Mouse (Mus musculus) v-Abl transformed pro-B cells (cell line): ENCODE measurements around the gene Crtc3.

Experiments used
- in situ Hi-C, 2 experiments: fragments of 400-800 bp; cut with MboI; formaldehyde crosslinking; loops; one replicate each; pipeline ENCODE4 v1.15.1; 2025; ENCODE audit not compliant: unreplicated experiment in 2 of 2

Crtc3 gene

DNA sequence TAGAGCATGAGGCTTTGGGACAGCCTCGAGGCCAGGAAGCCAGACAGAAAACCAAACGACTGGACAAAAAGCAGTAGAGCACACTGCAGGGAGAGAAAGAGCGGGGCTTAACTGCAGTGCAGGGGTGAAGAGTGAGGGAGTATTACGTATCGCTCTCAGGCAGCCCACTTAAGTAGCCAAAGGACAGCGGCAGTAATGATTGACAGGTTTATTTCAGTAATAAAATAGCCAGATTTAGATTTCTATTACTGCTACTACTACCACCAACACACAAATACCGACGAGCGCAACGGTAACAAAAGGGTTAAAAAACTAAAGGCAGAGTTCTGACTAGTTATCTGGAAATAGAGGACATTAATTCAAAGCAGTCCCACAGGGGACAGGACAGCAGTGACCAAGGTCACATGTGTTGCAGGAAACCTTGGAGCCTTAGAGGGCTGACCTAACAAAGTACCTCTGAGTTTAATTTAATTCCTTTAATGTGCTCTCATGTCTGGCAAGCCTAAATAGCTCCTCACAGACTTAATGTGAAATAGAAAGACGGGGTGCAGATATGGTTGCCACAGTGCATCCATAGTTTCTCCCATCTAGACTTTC lies 76.4 kb downstream of the Crtc3 start:
- in situ Hi-C loops: no loop called here

DNA sequence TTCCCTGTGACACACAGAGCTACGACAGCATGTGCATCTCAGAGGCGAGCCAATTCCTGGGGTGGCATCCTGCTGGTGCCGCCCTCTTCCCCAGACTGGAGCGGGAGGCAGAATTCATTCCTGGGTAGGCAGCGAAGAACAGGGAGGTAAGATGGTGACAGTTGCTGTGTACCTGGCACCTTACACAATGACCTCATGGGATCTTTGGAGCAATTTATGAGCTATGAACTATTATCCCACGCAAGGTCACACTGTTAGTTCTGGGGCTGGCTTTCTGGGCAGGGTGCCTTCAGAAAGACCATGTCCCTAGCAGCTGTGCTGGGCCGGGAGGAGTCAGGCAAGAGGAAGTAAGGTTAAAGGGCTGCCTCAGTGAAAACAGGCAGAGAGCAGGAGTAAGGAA lies 77.0 kb downstream of the Crtc3 start:
- in situ Hi-C loops: no loop called here

DNA sequence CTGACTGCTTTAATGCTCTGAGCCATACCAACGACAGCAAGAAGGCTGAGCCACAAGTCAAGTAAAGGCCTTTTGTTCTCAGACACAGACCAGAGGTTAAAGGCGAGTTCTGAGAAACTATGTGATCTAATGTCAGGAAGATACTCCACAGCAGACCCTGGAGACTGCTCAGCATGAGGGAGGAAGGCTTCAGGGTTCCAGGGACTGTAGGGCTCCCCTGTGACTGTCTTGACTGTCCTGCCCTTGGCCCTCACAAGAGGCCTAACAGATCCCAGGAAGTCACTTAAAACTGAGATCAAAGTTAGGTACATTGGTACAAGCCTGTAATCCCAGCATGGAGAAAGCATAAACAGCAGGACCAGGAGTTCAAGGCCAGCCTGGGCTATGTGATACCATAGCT lies 81.2 kb downstream of the Crtc3 start:
- in situ Hi-C loops: no loop called here

DNA sequence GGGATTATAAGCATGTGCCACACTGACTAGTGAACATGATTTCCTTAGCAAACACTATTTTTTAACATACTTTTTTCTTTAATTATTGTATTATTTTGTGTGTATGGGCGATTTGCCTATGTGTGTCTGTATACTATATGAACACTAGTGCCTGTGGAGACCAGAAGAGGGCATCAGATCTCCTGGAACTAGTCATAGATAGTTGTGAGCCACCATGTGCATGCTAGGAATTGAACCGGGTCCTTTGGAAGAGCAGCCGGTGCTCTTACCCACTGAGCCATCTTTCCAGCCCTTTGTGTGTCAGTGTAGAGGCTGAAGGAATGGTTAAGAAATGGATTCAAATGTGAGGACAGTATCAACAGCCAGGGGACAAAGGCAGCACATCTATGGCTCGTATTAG lies 82.2 kb downstream of the Crtc3 start:
- in situ Hi-C loops: no loop called here

DNA sequence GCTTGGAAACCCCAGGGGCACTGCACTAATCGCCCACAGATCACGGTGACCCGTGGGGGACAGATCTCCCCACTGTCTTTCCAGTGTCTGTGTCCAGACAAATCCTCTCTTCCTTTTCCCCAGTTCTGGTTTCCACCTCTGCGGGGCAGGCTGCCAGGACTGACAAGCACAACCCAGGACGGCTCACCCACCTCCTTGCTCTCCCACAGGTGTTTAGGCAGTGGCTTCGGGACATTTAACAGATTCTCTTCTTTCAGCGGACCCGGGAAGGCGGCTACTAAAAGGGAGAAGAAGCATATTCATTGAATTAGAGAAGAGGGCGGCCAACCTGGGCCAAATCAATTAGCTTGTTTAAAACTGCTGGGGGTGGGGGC lies 83.1 kb downstream of the Crtc3 start:
- in situ Hi-C loops: no loop called here

DNA sequence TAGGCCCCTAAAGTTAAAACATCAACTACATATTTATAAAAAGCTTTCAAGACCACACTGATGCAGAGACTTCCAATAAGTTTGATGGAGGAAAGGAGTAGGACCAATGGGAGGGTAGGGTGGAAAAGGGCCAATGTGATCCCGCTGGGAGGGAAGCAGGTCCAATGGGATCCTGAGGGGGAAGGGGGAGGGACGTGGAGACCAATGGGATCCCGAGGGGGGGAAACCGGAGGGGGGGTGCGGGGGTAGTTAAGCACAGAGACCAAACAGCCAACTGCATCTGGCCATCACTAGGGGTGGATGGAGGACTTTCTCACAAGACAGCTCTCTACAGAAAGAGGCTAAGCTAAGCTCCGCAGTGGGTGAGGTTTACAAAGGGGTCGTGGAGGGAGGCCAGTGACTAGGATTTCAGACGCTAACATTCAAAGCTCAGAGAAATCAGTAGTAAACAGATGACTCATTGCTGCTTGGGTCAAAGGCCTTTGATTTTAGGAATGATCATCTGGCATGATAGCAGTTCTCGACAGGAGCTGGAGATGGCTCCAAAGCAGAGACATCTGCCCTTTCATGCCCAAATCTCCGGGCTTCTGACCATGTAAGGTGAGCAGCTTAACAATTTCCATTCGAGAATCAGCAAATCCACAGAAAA lies 83.6 kb downstream of the Crtc3 start:
- in situ Hi-C loops: loop anchor here in 1 of 2 experiments (5.0 kb wide), 1 partner anchor 72 kb away; no protein-coding TSS in a partner anchor

DNA sequence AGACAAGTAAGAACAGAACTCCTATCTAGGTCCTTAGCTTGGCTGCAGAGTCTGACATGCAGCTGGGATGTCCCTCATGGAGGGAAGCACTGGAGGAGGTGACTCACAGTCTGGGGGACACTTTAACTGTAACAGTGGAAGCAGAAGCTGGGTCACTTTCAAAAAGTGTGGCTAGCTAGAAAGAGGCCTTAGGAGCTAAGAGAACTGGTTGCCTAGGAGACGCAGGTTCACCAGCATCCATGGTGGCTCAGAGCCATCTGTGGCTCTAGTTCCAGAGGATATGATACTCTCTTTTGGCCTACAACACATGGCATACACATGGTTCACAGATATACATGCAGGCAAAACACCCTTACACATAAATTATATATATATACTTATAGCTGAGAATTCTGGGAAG lies 86.1 kb downstream of the Crtc3 start:
- in situ Hi-C loops: loop anchor here in 1 of 2 experiments (5.0 kb wide), 1 partner anchor 75 kb away; no protein-coding TSS in a partner anchor

DNA sequence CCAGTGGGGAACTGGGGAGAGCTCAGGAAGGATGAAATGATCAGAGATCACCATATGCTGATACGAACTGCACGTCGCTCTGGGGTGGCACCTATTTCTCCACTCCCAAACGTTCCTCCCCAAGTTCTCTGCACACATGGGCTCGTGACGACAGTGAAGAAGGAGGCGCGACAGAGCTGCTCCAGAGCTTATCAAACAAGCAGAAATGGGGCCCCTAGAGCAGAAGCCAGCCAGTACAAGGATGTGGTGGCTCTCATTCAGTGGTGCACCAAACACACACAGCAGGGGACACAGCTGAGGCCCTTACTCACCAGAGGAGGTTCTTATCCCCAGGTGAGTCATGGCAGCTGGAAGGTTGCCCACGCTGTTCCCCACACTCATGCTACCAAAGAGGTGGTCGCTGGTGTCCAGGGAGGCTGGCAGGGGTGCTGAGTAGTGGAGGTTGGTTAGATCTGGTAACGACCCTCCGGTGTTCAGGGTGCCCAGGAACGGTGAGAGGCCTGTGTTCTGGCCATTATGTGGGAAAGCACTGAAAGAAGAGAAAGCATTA lies 90.2 kb downstream of the Crtc3 start:
- in situ Hi-C loops: loop anchor here in 1 of 2 experiments (5.0 to 25.0 kb wide), 3 partner anchors 39 to 461 kb away; no protein-coding TSS in a partner anchor

DNA sequence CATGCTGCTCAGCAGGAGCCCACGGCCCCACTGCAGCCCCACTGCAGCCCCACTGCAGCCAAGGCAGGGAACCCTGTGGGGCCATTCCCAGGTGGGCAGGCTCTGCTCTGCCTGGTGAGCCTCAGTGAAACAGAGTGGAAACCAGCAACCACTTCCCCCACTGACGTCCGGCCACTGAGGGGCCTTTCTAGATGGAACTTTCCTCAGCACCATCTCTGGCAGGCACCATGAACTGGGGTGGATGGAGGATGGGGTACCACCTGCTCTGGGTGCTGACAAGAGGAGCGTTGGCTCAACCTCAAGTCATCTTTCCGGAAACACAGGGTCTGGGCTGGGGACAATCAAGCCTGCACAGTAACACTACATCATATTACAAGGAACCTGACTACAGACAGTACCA lies 90.8 kb downstream of the Crtc3 start:
- in situ Hi-C loops: loop anchor here in 1 of 2 experiments (5.0 to 25.0 kb wide), 3 partner anchors 39 to 461 kb away; no protein-coding TSS in a partner anchor

DNA sequence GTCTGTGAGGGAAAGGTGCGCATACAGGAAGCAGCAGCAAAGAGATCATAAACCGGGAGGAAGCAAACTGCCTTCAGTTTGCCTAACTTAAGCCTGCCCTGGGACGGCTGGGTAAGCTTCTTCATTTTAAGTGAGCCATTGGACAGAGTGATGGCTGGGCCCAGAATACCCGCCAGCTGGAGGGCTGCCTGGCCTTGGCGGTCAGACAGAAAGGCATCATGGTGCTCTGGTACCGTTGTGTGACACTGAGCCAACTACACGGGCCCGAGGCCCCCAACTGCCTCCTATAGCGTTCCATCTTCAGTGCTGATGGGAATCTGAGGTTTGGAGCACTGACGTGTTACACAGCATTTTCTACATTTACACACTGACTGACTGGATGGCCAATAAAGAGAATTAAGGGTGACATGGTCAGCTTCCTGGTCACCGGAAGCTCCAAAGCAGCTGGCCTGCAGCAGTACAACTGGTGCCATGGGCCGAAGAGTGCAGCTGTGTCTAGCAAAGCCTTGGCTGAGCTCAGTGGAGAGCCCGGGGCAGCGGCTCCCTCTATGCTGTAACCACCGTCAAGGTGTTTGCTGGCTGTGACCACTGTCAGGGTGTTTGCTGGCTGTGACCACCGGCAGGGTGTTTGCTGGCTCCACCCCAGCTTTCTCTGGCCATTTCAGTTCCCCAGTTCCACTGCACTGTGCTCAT lies 99.5 kb downstream of the Crtc3 start:
- in situ Hi-C loops: loop anchor here in 1 of 2 experiments (25.0 kb wide), 1 partner anchor 452 kb away; no protein-coding TSS in a partner anchor

DNA sequence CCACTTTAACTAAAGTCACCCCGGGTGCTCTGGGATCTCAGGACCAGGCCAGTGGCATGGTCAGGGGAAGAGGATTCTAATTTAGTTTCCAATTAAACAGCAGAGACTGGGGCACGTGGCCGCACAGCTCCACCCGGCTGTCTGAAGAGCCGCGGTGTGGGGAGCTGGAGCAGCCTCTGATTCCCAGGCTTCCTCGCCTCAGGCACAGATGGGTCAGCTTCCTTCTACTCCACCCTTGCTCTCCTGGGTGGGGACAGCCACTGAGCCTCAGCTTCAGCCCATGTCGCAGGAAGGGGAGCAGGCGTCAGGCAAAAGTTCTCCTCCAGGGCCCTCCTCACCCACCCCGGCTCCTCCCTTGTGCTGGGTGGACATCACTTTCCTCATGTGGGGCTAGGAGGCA lies 101.0 kb downstream of the Crtc3 start:
- in situ Hi-C loops: loop anchor here in 1 of 2 experiments (25.0 kb wide), 1 partner anchor 450 kb away; no protein-coding TSS in a partner anchor

DNA sequence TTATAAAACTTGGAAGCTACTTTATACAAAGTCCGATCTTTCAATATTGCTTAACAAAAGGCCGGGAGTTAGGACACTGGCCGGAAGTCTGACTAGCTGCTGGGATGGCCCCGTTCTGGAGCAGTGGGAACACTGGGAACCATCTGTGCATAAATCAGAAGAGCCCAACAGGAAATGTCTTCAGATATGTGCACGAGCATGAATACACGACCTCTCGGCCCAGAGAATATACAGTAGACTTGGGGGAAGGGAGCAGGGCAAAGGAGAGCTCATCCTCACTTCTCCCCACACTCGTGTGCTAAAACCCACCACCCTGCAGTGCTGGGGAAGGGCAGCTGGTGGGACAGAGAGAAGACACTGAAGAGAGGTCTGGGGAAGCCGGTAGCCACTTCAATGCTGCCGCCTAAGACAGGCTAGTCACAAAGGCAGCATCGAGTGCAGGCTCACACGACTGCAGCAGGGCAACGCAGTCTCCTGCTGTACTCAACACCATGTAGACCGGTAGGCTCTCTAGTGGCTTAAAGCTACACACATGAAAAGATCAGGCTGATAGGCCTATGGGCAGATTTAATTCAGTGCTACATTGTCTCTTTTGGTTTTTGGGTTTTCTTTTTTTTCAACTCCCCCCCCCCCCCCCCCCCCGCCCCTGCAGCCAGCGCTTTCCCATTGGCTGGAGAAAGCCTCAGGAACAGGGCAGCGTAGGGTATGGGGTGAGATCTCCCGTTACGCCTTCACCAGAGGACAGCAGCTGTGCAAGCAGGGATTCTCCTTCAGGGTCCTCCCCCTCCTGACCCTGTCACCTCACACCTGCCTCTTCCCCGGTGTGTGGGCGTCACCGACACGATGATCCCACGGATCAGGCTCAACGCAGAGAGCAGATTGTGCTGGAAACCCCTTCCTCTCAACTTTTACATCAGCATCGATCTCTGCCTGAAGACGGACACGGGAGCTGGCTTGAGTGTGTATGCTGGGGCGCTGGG lies 101.7 kb downstream of the Crtc3 start:
- in situ Hi-C loops: loop anchor here in 1 of 2 experiments (25.0 kb wide), 1 partner anchor 450 kb away; no protein-coding TSS in a partner anchor

DNA sequence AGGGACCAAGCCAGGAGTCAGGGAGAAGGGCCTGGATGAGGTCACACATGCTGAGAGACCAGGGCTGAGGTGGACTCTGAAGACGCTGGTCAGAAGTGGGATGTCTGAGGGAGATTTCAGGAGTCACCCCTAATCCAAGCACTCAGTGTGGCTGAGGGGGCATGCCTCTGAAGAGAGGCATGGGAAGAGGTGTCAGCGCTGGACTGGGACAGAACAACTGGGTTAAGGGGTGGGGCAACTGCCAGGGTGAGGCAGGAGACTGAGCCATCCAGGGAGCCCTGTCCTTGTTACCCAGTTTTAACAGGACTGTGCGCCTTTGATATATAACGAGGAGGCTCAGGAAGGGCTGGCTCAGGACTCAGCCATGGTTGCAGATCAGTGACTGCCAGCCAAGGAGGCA lies 102.5 kb downstream of the Crtc3 start:
- in situ Hi-C loops: loop anchor here in 1 of 2 experiments (25.0 kb wide), 1 partner anchor 449 kb away; no protein-coding TSS in a partner anchor

DNA sequence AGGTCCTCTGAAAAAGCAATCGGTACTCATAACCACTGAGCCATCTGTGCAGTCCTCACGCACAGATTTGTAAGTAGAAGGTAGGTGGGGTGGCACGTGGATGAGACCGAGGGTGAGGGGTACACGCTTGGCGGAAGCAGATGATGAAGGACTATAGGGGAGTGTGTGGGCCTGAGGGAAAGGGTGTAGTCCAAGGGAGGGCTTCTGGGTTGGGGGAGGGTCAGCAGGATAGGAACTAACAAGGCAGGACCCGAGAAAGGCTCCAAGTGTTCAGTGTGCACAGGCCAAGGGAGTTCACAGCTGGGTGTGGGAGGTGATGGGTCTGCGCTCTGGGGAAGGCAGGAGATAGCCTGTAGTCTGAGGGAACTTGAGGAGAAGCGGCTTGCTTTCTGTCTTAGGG lies 103.3 kb downstream of the Crtc3 start:
- in situ Hi-C loops: loop anchor here in 1 of 2 experiments (25.0 kb wide), 1 partner anchor 448 kb away; no protein-coding TSS in a partner anchor

DNA sequence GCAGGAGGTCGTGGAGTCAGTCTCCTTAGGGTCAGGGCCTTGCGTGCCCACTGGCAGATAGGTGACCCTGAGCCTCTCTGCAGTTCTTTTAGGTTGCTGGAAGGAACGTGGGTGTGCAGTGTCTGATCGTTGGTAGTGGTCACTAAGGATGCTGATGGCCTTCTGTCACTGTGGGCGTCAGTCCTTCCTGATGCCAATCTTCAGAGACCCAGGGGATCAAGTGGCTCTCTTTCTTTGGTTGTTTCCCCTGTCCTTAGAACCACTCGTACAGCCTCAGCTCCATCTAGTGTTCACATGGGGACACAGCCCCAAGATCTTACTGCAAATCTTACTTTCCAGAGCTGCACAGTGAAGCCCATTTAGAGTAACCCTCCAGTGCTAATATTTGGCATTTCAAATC lies 104.7 kb downstream of the Crtc3 start:
- in situ Hi-C loops: loop anchor here (5.0 to 25.0 kb wide), 2 partner anchors 197 to 447 kb away; partner anchors contain the start of gene Fes (in 2 of the 2)

DNA sequence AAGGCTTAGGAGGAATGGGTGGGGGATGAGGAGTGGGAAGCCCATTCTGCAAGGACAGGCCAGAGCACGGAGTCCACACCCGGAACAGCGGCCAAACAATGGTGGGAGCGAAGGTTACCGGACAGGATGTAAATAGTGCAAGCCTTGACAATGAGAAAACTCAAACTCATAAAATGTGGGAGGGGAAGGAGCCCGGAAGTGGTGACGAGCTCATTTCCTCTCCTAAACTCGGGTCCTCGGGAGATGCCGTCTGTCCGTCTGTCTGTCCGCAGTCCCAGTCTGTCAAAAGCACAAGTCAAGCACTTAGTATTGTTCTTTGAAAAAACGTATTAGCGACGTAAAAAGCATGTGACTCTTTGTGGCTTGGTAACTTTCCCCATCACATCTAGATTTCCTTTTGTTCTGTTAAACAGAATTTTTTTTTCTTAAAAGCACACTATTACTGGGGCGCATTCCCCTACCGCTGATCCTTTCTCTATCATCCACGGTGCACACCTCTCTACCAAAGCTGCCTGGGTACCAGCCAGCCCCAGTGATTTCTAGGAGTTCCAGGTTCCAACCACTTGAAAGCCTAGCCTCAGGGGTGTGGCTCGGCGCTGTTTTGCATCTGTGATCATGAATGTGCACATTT lies 105.7 kb downstream of the Crtc3 start:
- in situ Hi-C loops: loop anchor here (5.0 to 25.0 kb wide), 2 partner anchors 196 to 446 kb away; partner anchors contain the start of gene Fes (in 2 of the 2)

DNA sequence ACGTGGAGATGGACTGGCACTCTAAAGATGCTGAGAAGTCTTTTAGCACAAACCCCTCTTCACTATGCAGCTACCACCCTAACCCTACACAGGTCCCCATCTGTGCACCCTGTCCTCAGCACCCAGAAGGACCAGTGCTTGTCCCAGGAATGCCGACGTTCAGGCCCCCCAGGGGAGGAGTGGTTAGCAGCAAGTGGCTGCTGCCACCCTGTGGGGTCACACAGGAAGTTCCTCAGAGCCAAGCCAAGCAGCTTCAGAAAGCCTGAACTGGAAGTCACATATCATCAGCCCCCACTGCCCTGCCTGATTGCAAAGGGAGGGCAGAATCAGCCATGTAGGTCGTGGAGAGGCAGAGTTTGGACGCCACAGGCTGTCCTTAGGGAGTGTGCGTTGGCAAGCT lies 108.3 kb downstream of the Crtc3 start:
- in situ Hi-C loops: loop anchor here (5.0 to 25.0 kb wide), 2 partner anchors 193 to 443 kb away; partner anchors contain the start of gene Fes (in 2 of the 2)

DNA sequence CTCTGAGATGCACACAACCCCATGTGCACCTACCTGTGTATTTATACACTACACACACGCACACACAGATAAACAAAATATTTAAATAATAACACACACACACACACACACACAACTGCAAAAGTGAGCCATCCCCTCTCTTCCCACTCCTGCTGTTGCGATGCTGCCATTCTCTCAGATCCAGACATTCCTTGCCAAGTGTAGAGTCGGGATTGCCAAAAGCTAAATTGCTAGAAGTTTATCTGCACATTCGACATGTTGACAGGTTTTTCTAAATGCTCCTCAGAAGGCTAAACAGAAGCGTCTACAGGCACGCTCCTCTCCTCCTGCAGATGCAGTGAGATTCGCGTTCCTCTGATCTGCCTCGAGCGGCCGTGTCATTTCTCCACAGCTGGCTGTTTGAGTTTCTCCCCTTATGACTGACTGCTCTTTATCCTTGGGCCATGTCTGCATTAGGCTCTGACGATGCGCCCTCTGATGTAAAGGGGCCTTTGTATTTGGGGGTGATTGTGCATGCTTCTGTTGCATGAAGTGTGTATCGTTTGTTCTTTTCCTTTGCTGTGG lies 111.2 kb downstream of the Crtc3 start:
- in situ Hi-C loops: loop anchor here in 1 of 2 experiments (25.0 kb wide), 1 partner anchor 440 kb away; no protein-coding TSS in a partner anchor
